Mouse (Mus musculus) embryo, embryonic 10.5 days (tissue): ENCODE measurements at regions not wholly inside any gene's neighbourhood (a gene's known extent, or its start where the extent isn't known, plus 50 kb on each side); places are given as distances from the start of the nearest gene placed in this dataset.
"Not testable (repeated sequence)": the region's sequence is repeated elsewhere in the genome, so short reads cannot be mapped to it uniquely, and the experiment has no call there.

ENCODE experiments used
- DNase-seq: peaks from one replicate; pipeline ENCODE4 v3.0.0-alpha.2; 2015; ENCODE audit warnings: low spot score

DNA sequence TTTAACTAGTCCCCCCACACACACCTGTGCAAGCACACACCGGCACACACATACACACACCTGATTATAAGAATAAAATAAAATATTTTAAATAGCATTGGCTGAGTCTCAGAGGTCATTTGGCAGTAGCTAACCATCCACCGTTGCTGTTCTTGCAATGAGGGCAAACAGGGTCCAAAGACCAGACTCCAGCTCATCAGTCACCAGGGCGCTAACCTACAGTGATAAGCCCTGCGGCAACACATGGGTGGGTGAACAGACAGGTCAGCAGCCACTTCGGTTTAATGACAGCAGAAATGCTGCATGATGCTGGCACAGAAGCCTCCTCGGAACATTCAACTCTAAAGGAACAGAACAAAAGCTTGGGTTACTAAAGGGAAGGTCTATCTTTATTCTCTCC, 54.9 kb downstream of the Tas2r134 start:
- DNase-seq, result no peak

DNA sequence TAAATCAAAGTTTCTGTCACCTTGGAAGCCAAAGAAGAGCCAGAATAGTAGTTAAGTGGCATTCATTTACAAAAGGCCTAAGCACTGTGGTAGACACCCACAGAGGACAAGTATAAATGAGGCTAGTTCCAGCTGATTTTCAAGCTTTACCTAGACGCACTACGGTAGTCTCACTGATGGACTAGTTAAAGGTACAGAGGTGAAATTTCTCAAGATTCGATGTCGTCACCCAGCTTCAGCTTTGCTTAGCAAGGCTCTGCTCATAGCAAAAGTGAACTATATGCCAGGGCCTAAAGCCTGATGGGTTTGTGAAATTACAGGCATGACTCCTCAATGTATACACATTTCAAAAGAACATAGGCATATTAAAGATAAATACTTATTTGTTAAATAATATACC, 55.4 kb downstream of the Tas2r134 start:
- DNase-seq, result no peak

DNA sequence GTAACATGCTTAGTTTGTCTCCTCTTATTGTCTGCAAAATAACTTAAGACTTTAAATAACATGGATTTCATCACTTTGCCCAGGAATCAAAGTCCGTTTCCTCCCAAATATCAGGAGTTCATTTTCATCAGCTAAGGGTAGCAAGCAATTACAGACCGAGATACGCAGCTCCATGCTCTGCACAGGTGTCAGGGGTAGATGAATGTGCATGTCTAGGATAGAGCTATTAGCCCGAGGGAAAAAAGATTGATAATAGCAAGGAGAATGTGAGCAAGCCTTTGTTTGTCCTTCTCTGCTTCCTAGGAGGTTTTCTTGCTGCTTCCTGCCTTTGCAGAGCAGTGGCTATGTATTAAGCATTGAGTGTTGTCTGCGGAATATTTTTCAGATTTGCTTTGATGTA, 77.8 kb downstream of the Tas2r134 start:
- no peak for DNase-seq

DNA sequence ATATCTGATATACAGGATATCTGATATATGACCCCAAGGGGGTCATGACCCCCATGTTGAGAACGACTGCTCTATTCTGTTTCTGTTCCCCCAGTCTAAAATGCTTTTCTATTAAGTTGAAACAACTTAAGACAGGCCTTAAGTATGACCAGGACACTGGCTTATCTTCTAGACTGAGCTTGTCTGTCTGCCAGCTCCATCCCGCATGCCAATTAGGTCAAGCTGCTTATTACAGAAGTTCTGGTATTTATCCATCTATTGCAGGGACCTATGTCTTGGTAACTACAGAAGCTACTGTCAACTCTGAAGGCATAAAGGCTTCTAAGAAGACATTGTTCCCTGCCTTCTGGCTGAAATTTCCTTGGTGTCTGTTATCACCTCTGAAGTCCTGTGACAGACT, 81.4 kb downstream of the Tas2r134 start:
- no peak for DNase-seq

DNA sequence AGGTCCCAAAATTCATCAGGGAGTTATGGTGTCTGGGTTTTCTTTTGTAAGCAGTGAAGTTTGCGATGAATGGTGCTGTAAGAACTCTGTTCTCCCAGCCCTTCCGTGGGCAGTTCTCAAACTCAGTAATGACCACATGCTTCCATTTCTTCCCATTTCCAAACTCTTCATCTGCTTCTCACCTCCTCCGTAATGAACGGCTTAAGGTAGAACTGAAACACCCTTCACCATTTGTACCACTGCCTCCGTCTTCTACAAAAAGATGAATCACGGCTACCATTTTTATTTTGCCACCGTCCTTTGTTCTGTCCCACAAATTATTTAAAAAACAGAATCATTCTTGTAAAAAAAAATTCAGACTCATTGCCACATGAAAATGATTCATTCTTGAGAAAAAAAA, 85.3 kb downstream of the Tas2r134 start:
- no peak for DNase-seq

DNA sequence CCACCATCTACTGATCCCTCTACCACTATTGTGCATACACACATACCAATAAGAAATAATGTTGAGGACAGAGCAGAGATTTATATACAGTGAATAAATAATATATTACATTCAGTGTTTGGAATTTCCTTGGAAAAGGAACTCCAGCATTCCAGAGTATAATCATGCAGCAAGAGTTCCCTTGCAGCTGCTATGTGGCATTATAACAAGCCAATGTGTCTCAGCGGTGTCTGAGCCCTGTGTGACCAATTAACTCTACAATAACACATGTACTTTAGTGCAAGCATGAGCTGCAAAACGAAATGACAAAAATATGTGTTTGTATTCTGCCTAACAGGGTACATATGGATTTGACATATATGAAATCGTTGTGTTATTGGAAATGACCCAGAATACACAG, 103.5 kb downstream of the Tas2r134 start:
- no peak for DNase-seq

DNA sequence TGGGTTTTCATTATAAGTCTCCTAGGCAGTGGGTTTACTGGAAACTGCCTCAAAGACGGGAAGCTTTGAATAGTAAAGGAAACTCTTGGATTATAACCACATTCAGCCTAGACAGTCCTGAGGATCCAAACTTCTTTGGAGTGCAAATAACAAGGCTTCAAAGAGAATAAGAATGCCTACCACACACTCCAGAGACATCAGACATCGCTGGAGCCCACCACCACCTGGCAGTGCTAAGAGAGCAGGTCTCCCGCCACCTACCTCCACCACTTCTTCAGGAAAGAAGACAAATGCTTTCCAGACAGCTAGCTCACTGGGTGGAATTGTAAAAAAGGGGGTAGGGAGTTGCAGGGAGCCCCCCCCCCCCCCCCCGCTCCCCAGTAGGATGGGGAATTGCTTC, 104.4 kb downstream of the Tas2r134 start:
- no peak for DNase-seq

DNA sequence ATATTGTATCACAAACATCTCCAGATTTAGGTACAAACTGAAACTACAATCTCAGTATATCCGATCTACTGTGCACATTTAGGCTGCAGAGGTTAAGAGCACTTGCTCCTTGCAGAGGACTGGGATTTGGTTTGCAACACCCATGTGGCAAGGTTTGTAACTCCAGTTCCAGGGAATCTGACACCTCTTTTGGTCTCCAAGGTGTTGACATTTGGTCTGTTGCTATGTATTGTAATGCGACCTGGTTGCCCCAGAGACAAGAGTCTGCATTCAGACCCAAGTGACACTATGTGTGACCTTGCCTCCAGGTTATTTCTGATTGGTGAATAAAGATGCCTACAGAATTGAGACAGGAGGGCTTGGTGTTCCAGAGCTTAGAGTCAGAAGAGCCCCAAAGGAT, 105.0 kb downstream of the Tas2r134 start:
- DNase-seq, result peak; percentile 68

DNA sequence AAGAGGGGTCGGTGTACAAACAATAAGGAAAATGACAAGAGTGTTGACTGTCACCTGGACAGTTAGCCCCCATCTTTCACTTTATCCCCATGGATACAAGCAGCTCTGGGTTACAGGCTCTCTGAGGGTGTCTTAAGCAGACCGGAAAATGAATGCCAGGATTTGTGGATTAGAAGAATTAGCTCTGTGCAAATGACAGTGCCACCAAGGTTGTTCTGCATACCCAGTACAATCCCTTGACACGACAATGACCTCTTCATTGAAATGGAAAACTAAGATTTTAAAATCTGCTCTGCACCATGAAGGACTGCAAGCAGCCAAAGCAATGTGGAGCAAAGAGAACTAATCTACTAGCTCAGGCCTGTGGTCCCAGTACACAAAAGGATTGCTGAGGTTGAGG, 105.9 kb downstream of the Tas2r134 start:
- peak; percentile 47 for DNase-seq

DNA sequence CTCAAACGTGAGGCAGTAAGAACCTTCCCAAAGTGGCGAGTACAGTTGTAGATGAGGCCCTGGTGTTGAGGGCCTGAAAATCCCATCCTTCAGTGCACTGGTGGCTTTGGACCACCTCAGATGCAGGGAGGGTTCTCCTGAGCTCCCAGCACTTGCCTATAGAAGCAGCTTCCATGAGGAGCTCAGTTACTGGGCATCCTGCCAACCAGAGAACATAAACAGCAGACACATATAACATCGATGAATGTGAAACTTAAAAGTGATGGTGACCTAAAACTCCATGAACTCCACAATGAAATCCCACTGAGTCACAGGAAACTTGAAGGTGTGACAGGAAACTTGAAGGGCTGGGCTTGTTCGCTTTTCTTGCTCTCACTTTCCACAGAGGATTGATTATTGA, 109.1 kb downstream of the Tas2r134 start:
- DNase-seq, result no peak

DNA sequence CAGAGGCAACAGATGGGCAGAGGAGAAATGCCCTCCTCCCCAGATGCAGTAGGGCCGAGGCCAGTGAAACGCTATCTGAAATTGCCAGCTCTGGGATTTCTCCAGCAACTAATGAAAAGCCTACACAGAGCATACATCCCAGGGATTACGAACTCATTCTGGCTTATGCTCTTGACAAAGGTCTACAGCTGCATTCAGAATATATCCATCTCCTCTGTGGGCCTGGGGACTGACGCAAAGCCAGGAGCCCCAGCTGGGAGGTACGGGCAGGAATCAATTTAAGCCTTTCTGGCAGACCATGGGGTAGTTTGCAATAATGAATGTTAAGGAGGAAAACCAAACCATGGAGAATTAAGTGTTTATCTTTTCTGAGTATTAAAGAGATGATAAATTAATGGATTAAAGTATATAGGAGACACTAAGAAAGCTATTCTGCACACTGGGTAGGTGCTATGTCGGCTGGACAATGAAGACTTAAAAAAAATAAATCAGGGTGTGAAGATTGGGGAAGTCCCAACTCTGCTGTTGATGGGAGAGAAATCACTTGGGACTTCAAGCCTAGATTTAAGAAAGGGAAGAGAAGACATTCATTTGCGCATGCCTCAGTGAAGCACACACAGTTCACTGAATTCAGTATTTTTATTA, 120.5 kb downstream of the Tas2r134 start:
- no peak for DNase-seq

DNA sequence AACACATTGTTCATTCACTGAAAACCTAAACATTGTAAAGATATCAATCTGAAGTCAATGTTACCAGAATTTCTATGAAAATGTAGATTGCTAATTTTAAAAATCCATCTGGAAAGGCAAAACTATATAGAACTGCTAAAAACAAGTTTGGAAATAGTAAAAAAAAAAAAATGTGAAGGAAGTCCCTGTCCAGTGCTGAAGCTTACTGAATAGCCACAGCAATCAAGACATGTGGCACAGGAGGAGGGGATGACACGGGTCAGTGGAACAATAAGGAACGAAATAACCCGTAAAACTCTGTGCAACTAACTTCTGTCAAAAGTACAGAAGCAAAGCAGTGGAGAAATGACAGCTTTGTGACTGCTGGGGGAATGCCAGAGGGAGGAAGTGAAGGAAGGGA, 121.9 kb downstream of the Tas2r134 start:
- no peak for DNase-seq

DNA sequence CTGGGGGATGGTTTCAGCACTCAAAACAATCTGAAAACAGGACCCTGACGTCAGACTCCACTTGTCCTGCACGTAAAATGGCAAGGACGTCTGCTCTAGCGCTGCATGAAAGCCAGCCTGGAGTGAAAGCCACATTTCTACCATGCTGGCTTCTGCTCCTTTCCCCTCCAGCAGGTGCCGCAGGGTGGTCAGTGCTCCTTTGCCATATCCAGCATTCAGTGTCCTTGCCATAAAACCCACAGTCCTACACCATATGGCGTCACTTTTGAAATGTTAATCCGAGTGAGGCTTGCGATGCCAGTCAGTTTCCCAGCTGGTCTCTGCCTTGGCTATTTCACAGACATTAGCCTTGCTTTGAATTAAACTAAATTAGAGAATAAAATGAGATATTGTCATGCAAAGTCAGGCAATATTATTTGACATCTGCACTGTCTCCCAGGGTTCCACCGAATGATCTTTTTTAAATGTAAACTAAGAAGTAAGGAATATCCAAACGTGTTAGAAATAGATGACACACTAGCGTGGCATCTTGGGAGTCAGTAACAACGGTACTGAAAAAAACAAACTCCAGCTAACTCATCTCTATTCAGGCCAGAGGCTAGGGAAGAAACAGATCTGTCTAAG, 125.7 kb downstream of the Tas2r134 start:
- DNase-seq, result no peak

DNA sequence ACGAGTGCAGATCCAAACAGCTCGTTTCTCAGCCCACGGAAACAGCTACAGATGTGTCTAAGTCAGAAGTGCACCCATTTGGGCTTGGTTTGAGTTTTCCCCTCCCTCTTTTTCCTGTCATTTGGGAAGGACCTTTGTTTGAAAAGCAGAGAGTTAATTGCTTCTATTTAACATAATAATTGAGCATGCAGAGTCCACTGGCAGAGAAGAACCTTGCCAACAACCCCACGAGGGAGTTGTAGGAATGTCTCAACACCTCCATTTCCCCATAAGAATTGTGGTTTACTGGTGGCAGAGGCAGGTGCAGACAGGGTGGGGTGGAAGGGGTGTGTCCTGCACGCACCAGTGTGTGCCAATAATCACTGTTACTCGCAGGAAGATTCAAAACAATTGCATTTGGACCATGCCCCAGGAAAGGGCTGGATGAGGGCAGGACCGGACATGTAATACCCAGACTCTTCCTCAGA, 126.3 kb downstream of the Tas2r134 start:
- no peak for DNase-seq

DNA sequence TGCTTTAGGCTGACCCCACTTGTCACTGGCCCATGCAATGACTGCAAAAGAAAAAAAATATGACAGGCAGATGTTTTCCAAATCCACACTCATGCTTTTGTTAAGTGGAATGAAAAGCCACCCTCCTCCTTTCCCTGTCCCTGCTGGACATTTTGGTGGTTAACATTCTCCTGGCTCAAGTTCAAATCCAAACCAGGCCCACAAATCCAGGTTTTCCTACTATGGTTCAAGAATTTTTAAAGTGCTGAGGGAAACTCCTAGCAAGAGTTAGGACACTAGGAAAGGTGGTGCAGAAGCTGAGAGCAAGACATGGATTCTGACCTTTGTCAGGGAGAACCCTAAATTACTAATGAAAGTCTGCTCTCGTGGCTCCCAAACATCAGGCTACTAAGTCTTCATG, 130.1 kb downstream of the Tas2r134 start:
- no peak for DNase-seq

DNA sequence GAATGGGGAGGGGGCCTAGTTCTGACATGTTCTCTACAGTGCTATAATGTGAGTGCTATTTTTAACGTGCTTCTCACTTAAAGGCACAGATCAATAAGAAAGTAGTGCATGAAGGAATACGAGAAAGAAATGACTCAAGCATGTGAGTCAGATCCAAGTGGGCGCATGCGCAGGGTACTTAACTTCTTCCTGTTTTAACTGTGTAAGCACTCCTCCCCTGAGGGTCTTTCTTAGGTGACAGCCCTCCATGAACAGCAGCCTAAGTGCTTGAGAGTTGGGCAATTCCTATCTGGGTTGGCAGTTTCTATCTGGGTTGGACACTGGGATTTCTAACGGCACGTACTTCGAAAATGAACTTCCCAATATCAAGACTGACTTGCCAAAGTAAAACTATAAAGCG, 130.8 kb downstream of the Tas2r134 start:
- no peak for DNase-seq

DNA sequence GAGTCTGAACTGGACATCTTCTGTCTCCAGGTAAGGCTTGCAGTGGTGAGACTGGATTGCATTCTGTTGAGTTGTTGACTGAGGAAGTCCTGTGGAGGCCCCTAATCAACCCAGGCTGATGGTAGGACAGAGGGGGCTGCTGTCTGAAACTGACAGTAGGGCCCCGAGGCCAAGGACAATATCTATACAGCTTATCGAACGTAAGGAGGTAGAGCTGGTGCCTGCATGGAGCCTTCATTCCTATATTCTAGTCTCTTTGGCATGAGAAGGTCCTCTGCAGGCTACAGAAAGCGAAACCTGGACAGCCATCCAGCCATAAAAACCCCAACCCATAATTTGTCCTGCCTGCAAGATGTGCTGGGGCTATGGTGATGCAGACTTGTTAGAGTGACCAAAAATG, 135.6 kb downstream of the Tas2r134 start:
- no peak for DNase-seq

DNA sequence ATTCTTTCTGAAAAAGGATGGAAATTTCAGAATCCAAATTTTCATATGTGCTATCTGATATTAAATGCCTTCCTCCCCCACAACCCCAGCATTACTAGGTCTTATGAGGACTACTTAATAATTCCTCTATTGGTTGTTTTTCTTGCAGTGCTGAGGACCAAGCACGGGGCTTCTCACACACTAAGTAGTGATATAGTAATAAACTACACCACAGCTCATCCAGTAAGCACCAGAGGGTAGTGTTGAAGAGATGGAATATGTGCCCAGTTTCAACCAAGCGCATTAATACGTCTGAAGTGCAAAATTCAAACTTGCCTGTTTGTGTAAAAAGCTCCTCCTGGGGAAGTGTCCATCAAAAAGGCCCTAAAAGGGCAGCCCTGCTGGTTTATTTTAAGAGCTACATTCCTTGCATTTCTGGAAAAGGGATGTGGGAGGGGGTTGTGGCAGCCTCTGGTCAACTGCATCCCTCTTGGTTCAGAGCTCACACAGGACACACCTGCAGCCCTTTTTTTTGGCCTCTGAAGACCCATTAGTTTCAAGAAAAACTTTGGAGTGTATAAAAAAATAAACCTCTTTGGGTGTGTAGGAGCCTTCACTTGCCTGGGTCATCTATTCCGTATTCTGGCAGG, 140.3 kb downstream of the Tas2r134 start:
- peak; percentile 69 for DNase-seq

DNA sequence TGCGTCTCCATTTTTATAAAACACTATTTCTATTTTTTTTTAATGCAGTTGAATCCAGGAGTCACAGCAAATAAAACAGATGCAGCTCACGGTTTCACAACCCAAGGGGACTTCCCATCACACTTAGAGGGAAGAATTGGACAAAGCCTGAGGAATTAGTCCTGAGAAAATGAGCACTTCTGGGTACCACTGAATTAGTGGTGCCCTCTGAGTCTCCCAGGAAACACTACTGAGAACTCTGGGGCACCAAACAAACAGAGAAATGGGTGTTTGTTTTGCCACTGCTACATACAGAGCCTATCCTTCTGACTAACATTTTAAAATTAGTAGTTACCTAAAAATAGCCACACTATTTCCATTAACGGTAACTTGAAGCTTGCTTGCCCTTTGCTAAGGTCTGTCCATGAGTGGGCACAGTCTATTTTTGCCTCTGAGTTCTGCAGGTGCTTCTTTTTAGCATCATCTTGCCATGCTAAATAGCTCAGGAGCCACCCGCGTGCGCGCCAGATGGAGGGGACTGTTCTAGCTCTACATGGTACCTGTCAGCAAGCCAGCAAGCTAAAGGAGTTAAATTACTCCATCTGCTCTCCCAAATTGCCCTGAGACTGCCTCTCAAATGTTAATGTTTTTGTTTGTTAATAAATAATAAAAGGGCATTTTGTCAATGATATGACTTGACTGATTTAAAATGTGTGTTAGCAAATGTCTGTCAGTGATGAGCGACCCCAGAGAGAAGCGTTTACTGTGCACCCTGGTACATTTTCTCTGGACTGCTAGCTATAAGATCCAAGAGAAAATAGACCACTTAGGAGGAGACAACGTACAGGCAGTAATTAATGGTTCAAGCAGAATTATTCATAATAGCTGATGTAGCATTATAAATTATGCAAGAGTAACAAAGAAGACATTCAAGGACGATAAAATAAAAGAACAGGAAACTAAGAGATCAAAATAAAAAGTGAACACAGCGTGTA, 141.3 kb downstream of the Tas2r134 start:
- no peak for DNase-seq

DNA sequence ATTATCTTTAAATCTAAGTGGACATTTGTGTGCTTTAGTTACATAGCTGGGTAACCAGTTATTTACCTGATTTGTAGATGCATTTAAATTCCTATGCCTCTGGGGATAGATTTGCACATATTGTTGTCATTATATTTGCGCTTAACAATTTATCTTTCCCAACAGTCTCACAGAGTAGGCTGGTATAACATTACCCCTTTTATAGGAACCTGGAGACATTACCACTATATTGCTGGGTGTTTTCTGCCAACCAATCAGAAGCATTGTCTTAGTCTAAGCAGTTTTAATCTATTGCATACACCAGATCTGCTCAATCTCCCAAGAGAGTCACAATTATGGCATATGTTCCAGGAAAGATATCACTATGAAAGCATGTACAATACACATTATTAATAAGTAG, 149.8 kb downstream of the Rbm43 start:
- DNase-seq, result no peak

DNA sequence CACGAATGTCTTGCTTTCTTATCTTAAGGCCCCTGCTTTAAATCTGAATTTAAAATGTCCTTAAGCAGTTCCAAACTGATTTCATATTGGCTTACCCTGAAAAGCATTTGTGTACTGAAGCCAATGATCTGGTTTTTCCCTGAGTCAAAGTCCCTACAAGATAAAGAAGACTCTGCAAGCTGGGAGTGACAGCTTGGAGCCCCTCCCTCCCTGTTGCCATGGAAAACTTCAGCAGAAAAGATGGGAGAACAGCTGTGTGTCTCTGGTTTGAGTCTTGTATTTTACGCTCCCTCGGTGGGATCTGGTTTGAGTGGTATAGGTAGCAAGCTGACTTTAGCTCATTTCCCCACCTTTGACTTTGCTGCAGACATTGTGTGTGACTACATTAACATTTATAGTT, 146.1 kb downstream of the Rbm43 start:
- DNase-seq, result no peak

DNA sequence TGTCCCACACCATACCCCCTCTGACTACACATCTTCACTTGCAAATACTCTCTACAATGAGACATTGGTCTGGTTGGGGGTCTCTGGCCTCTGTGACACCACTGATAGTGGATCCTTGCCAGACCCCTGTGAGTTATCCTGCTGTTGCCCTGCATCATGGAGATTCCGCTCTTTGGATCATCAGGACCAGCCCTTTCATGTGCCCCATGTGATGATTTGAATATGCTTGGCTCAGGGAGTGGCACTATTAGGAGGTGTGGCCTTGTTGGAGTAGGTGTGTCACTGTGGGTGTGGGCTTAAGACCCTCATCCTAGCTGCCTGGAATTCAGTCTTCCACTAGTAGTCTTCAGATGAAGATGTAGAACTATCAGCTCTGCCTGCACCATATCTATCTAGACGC, 141.7 kb downstream of the Rbm43 start:
- DNase-seq, result not testable (repeated sequence)

DNA sequence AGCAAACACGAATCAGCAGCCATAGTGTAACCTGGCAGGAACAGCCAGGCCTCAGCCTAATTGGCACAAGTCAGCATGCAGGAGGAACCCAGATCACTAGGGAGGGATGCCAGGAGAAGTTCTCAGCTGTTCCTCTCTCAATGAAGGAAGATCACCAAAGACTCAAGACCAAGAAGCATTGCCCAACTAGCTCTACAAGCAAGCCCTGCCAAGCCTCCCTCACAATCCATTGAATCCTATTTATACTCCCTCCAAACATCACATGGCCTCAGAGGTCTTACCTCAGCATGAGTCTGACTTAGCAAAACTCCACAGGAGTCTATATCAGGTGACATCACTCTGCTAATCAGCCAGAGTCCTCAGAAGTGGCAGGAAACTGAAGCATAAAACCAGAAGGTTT, 135.1 kb downstream of the Rbm43 start:
- DNase-seq, result no peak
